Mouse (Mus musculus) gastrocnemius, postnatal 25 days (tissue): ENCODE results near the gene Ctnna3. TPM values are rescaled to one million over a fixed set of nuclear protein-coding genes. Genes with fewer than 3 reads are reported as not detected.
"Not testable (repeated sequence)": the region's sequence is repeated elsewhere in the genome, so short reads cannot be mapped to it uniquely, and the experiment has no call there.

ENCODE experiments used
- DNase-seq: peaks from one replicate; pipeline ENCODE4 v3.0.0; 2022
- total RNA-seq, 2 experiments: library from RNA; stranded (reverse); gene quantifications; 1 replicate in 1 of 2; 2 replicates in 1 of 2; pipeline ENCODE4 v1.2.3; 2021

The Ctnna3 gene
- total RNA-seq, 2 experiments from 2014 or later = 11.0 to 15.8 TPM

GRCm38 (mm10) chr10:64215632-64216031 is 785.7 kb downstream of the Ctnna3 start:
- DNase-seq = no peak

- DNase-seq = no peak
Measured at GRCm38 (mm10) chr10:64223023-64223422, 793.1 kb downstream of the Ctnna3 start.

GRCm38 (mm10) chr10:64224007-64224406 is 794.1 kb downstream of the Ctnna3 start:
- DNase-seq = no peak

GRCm38 (mm10) chr10:64224424-64224823 is 794.5 kb downstream of the Ctnna3 start:
- DNase-seq = no peak

DNA sequence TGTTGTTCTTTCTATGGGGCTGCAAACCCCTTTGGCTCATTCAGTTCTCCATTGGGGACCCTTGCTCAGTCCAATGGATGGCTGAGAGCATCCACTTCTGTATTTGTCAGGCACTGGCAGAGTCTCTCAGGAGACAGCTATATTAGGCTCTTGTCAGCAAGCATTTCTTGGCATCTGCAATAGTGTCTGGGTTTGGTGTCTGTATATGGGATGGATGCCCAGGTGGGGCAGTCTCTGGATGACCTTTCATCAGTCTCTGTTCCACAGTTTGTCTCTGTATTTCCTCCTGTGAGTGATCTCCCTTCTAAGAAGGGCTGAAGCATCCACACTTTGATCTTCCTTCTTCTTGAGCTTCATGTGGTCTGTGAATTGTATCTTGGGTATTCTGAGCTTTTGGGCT is 795.9 kb downstream of the Ctnna3 start:
- peak; percentile 30 for DNase-seq

DNA sequence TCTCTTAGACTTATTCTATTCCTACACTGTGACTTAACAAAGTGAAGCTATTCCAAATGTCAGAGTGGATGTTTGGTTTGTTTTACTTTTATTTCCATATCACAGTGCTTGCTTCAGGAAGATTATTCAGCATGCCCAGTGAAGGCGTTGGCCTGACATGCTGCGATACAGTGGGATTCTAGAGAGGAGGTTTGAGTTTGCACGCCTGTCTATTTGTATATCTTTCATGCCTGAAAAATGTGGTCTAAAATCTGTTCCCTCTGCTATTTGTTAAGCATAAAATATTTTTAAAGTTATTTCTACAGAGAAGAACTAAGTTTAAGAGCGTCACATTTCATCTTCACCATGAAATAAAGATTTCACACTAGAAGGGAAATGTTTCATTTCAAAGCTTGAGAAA is 813.5 kb downstream of the Ctnna3 start:
- no peak for DNase-seq

DNA sequence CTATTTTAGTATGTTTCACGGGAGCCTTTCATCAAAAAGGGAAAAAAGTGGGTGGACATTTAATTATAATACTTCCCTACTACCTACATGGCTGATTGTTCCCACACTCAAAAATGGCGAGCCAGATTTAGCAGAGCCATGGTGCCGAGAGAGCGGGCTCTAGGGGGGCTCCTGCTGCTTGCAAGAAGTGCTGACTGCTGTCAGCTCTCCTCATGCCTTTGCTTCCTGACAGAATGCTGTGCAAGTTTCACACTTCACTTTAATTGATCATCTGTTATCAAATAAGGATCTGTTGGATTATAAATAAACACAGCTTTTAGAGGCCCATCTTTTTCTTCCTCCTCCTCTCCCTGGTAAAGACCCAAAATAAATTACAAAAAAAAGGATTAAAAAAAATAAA is 838.3 kb downstream of the Ctnna3 start:
- no peak for DNase-seq

DNA sequence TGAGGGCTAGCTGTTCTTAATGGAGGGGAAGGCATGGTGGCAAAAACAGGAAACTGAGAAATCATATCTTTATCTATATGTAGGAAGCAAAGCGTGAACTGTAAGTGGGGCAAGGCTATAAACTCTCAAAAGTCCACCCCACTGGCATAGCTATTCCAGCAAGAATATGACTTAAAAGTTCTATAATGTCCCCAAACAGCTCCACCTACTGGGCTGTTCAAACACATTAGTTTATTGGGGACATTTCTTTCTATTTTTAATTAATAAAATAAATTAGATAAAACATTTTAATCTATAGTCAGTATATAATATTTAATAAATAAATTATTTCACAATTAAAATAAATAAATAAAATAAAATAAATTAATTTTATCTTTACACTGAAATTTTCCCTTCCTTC is 845.2 kb downstream of the Ctnna3 start:
- DNase-seq = no peak

- DNase-seq = no peak
Measured at GRCm38 (mm10) chr10:64278836-64279235, 848.9 kb downstream of the Ctnna3 start.

DNA sequence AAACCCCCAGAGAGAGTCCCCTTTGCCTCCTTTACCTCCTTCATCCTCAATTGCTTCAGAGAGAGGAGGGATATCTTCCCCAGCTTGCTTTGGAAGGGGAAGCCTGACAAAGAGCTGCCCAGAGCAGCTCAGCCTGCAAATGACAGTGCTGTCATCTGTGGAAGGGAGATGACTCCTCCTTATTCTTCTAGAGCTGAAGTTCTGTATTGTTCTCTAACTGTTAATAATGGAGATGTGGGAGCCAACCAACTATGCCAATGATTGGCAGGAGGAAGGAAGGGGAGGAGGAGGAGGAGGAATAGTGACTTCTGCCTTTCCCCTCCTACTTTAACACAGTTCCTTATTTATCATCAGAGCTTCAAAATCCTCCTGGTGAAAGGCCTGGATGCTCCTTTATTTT is 875.9 kb downstream of the Ctnna3 start:
- DNase-seq = no peak

GRCm38 (mm10) chr10:64311622-64312292 is 881.9 kb downstream of the Ctnna3 start:
- no peak for DNase-seq

DNA sequence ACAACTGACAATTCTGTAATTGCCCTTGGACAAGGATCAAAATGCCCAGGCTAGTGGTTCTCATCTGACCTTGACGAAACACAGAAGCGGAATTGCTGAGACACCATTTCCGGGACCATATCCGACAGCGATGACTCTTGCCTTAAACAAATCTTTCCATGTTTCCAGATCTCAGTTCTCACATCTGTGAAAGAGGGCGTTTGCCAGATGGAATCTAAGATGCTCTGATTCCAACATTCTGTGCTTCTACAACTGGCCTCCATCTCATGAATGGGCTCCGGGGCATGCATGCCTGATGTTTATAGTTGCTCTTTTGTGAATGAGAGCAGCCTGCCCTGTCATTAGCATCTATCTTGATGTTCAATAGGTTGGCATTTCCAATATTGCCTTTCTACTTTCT is 890.4 kb downstream of the Ctnna3 start:
- no peak for DNase-seq

DNA sequence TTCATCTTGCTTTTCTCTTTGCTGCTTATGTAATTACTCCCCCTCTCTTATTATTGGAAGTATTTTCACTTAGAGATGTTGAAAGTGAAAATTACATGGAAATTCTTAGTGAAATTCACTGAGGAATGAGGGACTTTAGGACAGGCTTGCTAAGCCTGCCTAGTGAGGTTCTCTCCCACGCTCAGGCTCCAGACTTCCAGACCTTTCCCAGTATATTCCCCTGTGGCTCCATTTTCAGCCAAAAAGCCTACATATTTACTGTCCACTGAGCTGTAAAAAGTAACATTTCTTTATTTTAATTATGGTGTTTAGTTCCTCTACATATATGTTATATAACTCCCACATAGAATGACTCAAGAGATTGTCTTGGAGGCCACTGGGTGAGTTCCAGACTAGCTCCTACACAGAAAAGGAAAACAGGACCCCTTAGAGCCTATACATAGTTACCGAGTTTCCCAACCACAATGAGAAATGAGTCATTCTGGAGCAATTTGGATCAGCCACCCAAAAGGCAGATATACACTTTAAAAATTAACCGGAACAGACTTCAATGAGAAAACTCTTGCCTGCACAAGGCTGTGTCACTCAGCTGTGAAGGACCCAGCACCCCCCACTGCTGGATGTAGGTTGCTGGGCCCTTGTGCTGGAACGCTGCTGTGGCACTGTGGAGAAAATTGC is 912.9 kb downstream of the Ctnna3 start:
- no peak for DNase-seq

GRCm38 (mm10) chr10:64373288-64373687 is 943.4 kb downstream of the Ctnna3 start:
- no peak for DNase-seq

GRCm38 (mm10) chr10:64377751-64378150 is 947.9 kb downstream of the Ctnna3 start:
- DNase-seq = no peak

- no peak for DNase-seq
Measured at GRCm38 (mm10) chr10:64396579-64396978, 966.7 kb downstream of the Ctnna3 start.

DNA sequence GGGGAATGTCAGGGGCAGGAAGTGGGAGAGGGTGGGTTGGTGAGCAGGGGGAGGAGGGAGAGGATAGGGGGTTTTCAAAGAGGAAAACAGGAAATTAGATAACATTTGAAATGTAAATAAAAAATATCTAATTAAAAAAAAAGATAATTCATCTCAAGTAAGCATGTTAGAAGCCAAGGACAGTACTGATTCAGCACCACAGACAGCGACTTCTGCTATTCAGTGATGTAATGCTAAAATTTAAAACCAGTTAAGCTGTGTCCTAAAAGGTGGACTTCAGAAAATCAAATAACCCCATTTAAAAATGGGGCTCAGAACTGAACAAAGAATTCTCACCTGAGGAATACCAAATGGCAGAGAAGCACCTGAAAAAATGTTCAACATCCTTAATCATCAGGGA is 988.5 kb downstream of the Ctnna3 start:
- not testable (repeated sequence) for DNase-seq

- no peak for DNase-seq
Measured at GRCm38 (mm10) chr10:64438736-64439135, 1008.8 kb downstream of the Ctnna3 start.

GRCm38 (mm10) chr10:64448624-64449023 is 1018.7 kb downstream of the Ctnna3 start:
- DNase-seq = no peak

DNA sequence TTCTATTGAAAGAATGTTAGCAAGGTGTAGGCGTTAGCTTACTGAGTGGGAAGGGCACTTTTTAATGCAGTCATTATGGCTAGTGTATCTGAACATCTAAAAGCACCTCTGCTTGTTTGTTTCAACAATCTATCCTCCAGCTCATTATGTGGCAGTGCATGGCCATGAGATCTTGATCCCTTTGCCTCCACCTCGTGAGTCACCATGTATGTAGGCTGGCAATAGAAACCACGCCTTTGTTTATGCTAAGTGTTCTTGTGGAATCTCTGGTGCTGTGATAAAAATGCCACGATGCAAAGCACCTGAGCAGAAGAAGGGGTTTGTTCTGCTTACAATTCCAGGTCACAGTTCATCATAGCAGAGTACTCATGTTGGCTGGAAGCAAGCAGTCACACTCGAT is 1053.4 kb downstream of the Ctnna3 start:
- no peak for DNase-seq

DNA sequence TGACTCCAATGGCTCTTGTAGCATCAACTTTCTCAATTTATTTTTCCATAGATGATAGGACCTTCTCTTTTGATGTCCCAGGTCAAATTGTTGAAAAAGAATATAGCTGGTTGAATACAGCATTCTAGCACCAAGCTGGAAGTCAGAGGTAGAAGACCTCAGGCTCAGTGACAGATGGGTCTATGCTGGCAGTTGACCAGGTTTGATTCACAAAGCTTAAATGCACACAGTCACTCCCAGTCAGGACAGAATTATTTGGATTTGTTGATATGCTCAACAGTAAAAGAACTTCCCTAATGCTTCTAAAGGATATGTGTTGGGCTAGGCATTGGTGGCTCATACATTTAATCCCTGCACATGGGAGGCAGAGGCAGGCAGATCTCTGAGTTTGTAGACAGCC is 1059.6 kb downstream of the Ctnna3 start:
- no peak for DNase-seq

GRCm38 (mm10) chr10:64543647-64544046 is 1113.7 kb downstream of the Ctnna3 start:
- DNase-seq = no peak

DNA sequence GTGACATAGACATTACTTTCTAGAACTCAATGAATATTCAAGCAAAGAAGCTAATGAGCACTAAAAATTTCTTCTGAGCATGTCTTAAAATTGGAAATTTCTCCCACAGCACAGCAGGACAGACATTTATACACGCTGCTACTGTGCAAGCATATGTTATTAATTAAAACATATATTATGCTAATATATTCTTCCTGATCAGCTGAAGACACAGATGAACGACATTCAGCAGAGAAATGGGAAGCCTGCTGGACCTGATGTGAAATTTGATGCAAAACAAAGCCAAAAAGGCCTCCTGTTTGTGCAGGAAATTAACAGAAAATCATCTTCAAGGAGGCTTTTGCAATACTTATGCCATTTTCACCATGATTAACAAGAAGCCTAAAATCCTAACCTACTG is 1114.5 kb downstream of the Ctnna3 start:
- DNase-seq = no peak

DNA sequence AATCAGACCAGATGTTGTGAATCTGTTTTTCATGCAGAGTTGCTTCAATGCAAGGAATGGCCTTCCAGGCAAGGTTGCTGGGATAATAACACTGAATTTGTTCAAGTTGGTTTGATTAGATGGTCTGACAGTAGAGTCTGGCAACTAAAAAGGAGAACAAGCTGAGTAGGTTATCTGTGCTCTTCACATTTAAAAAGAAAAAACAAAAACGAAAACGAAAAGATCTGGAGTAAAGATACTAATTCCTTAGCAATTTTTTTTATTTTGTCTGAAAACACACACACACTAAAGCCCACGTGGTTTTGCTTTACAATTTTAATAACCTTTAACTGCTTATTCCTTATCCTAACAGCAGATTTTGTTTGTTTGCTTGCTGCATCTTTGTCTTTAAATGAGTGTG is 1141.4 kb downstream of the Ctnna3 start:
- DNase-seq = no peak
